Comparison of ENCODE assay signal across 13 mouse cellular contexts in genomic region chr4:59231266-59232055, GRCm38 (mm10). TPM values are rescaled to one million over a fixed set of nuclear protein-coding genes. Genes with fewer than 3 reads are reported as not detected.
DNase-seq lines count a peak whose midpoint lies in the region; ATAC-seq lines count a peak whose summit lies in the region.
"Had no signal": no experiment of that assay in that cellular context is flagged by ENCODE, and none has a peak within 500 bp of the region (broad histone marks: within the 10 kb centered on the region; RNA-seq: fewer than 3 reads in every experiment).

No protein-coding gene starts in this region.

- peaks cover 4% of the 10 kb centered on the region; the same call in 1 of the 2 replicates for H3K4me1 ChIP-seq in lung, embryonic 15.5 days
- H3K4me1 ChIP-seq in embryonic facial prominence, embryonic 11.5 days (ENCODE audit: control insufficient read depth, insufficient read depth, low read length): no peaks in the 10 kb centered on the region
- H3K4me1 ChIP-seq: forebrain, embryonic 13.5 days; midbrain, embryonic 10.5 days had no signal

- H3K27ac ChIP-seq in lung, embryonic 15.5 days: peak overlapping the region; percentile 42
- H3K27ac ChIP-seq in embryonic facial prominence, embryonic 11.5 days (replicated peaks; ENCODE audit: low read depth, low read length): no peak overlapping the region
- H3K27ac ChIP-seq: forebrain, embryonic 13.5 days; midbrain, embryonic 10.5 days had no signal

- no peak overlapping the region for H3K4me3 ChIP-seq in lung, embryonic 15.5 days
- no peak overlapping the region for H3K4me3 ChIP-seq in embryonic facial prominence, embryonic 11.5 days (ENCODE audit: low read depth, low read length)
- H3K4me3 ChIP-seq: forebrain, embryonic 13.5 days; midbrain, embryonic 10.5 days had no signal

- H3K27me3 ChIP-seq in lung, embryonic 15.5 days: no peaks in the 10 kb centered on the region
- no peaks in the 10 kb centered on the region for H3K27me3 ChIP-seq in embryonic facial prominence, embryonic 11.5 days (ENCODE audit: control insufficient read depth, insufficient read depth, low read length)
- H3K27me3 ChIP-seq: forebrain, embryonic 13.5 days had no signal

- intact Hi-C loops in gastrocnemius, postnatal 36 days (cut with DNase I): no loop called here

- ATAC-seq in lung, embryonic 15.5 days (ENCODE audit: borderline replicate concordance, extremely low read depth, low FRiP score, low TSS enrichment): peak; percentile 53; the same call in 1 of the 2 replicates
- ATAC-seq in embryonic facial prominence, embryonic 11.5 days (replicated peaks; ENCODE audit: insufficient number of reproducible peaks, low FRiP score, low TSS enrichment, low read depth): 0 out of 2 replicates have a peak, but pooled peaks have one; percentile 29
- ATAC-seq: forebrain, embryonic 13.5 days had no signal

- H3K36me3 ChIP-seq in lung, embryonic 15.5 days: no peaks in the 10 kb centered on the region
- no peaks in the 10 kb centered on the region for H3K36me3 ChIP-seq in embryonic facial prominence, embryonic 11.5 days (replicated peaks; ENCODE audit: control insufficient read depth, insufficient read depth, low read depth, low read length)
- H3K36me3 ChIP-seq: midbrain, embryonic 10.5 days had no signal

- H3K9ac ChIP-seq in lung, embryonic 15.5 days: no peak overlapping the region
- no peak overlapping the region for H3K9ac ChIP-seq in embryonic facial prominence, embryonic 11.5 days (replicated peaks; ENCODE audit: low read length)
- H3K9ac ChIP-seq: forebrain, embryonic 13.5 days had no signal

- no peaks in the 10 kb centered on the region for H3K9me3 ChIP-seq in lung, embryonic 15.5 days
- H3K9me3 ChIP-seq in embryonic facial prominence, embryonic 11.5 days (replicated peaks; ENCODE audit: control insufficient read depth, low read length): no peaks in the 10 kb centered on the region
- H3K9me3 ChIP-seq: forebrain, embryonic 13.5 days; midbrain, embryonic 10.5 days had no signal

- DNase-seq in lung, postnatal 25 days (ENCODE audit: low spot score): no peak
- peak; percentile 22 for DNase-seq in T-cell, adult 2 months (ENCODE audit: low spot score)
- DNase-seq in embryonic facial prominence, embryonic 11.5 days (ENCODE audit: low spot score): peak; percentile 49
- peak; percentile 59 for DNase-seq in lung, postnatal 10 days
- no peak for DNase-seq in cerebellum, postnatal 4 days (ENCODE audit: low spot score in 2 of 2)
- no peak for DNase-seq in gastrocnemius, postnatal 36 days
- DNase-seq: adrenal gland, postnatal 14 days; cerebellum, adult 9-11 months; gastrocnemius, postnatal 25 days; thymus, postnatal 25 days had no signal

- WGBS in lung, embryonic 15.5 days: 72% methylated on average over 6 of the region's 6 CpGs
- 75% methylated on average over 6 of the region's 6 CpGs for WGBS in embryonic facial prominence, embryonic 11.5 days

- no peak overlapping the region for H3K4me2 ChIP-seq in lung, embryonic 15.5 days
- no peak overlapping the region for H3K4me2 ChIP-seq in embryonic facial prominence, embryonic 11.5 days (ENCODE audit: low read depth, low read length)
- H3K4me2 ChIP-seq: forebrain, embryonic 13.5 days had no signal

RNA-seq across cellular contexts. Expression of gene Ugcg, which starts 42.4 kb away (rescaled TPM):
- 10.0 and 12.1 TPM in 2 replicates for polyA plus RNA-seq in lung, embryonic 15.5 days (2015; fragmentation: Nextera tagmentation; extraction: Ambion mirVana)
- 11.5 and 11.8 TPM in 2 replicates for polyA plus RNA-seq in embryonic facial prominence, embryonic 11.5 days (2014; fragmentation: Nextera tagmentation; extraction: Ambion mirVana)
- 1 to 10 TPM; 5.7 to 6.6 TPM for total RNA-seq in gastrocnemius, postnatal 36 days (2021)

Comparison
In these comparisons a context has a peak if more than half of its experiments do, and no peak if none do; other contexts are left out.
1. DNase-seq: peak in T-cell, adult 2 months (single experiment), embryonic facial prominence, embryonic 11.5 days (single experiment) and lung, postnatal 10 days (single experiment); none in lung, postnatal 25 days (single experiment), cerebellum, postnatal 4 days (0 of 2) and gastrocnemius, postnatal 36 days (0 of 2).